Mouse (Mus musculus) cortical plate, adult 2 months (tissue): ENCODE results near the gene Vegfb.

Experiments used
- CTCF ChIP-seq: fragments of 200-500 bp; IDR thresholded peaks from 2 replicates; pipeline ENCODE4 v1.5.1; 2011; ENCODE audit warnings: mild to moderate bottlenecking, control low read depth, low read length; ENCODE audit not compliant: insufficient read depth; ENCODE audit errors: extremely low read depth
- POLR2A ChIP-seq: fragments of 200-500 bp; IDR thresholded peaks from 2 replicates; pipeline ENCODE4 v1.6.1; 2011; ENCODE audit warnings: mild to moderate bottlenecking, low read length, control low read depth; ENCODE audit not compliant: insufficient read depth; ENCODE audit errors: extremely low read depth

GRCm38 (mm10) chr19:6934195-6934977 lies 53.1 kb downstream of the Vegfb start, which contains the start of gene Kcnk4:
- TF ChIP-seq CTCF (no peak), POLR2A (no peak)
